Mouse (Mus musculus): ENCODE measurements around the gene Rabif. TPM values are rescaled to one million over a fixed set of nuclear protein-coding genes. Genes with fewer than 3 reads are reported as not detected.
"Not testable (repeated sequence)": the region's sequence is repeated elsewhere in the genome, so short reads cannot be mapped to it uniquely, and the experiment has no call there.

Gene Rabif
- 24.8 and 25.0 TPM in 2 replicates for polyA plus RNA-seq (2012; rRNA removed)

- Histone ChIP-seq H3K27ac (ENCODE audit: control insufficient read depth, insufficient read depth, low read length) (peak within 1 kb of the TSS; percentile 63), H3K4me3 (ENCODE audit: control insufficient read depth, insufficient read depth, low read length) (peak within 1 kb of the TSS; percentile 68), H3K27me3 (ENCODE audit: control insufficient read depth, insufficient read depth, low read length) (no peaks in the 10 kb centered on the region), H3K36me3 (ENCODE audit: control insufficient read depth, insufficient read depth, low read length) (no peaks in the 10 kb centered on the region), H3K4me1 (replicated peaks; ENCODE audit: control insufficient read depth, insufficient read depth, low read length) (peaks cover 4% of the 10 kb centered on the region)
- under 1% methylated on average over 58 of the region's 58 CpGs for WGBS
- peak; percentile 99 for DNase-seq
- peak; percentile 88 for TF ChIP-seq POLR2A (IDR thresholded peaks at IDR 0.05; ENCODE audit: control insufficient read depth, extremely low read depth, insufficient read depth, low read length, poor library complexity)
- peak; percentile 38; the same call in 1 of the 2 replicates for TF ChIP-seq CTCF (IDR thresholded peaks at IDR 0.05; ENCODE audit: borderline replicate concordance, control insufficient read depth, extremely low read depth, insufficient read depth, low read length, poor library complexity)
These were observed at the start of gene Rabif for GRCm38 (mm10) chr1:134494428-134495215. Rabif (plus strand) TSS chr1:134494648.

DNA sequence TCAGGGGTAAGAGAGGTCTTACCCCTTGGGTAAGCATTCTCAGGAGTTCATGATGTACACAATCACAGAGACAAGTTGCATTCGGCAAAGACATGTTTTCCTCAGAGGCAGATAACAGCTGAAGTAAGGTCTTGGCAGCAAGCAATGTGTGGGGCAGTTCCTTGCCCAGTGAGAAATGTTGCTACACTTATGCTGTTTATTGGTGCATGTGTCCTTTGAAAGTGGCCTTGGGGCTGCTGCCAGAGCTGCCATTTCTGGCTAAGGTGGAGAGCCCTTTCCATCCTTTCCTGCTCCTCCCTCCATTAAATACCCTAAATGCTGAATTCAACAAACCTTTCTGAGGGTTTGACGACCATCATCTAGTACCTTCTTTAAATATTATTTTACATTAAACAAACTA lies 49.0 kb upstream of the Rabif start:
- 95% methylated on average over 2 of the region's 2 CpGs for WGBS

GRCm38 (mm10) chr1:134448537-134448936 lies 45.9 kb upstream of the Rabif start:
- not testable (repeated sequence) for DNase-seq; H3K36me3 ChIP-seq (ENCODE audit: control insufficient read depth, insufficient read depth, low read length); H3K27me3 ChIP-seq (ENCODE audit: control insufficient read depth, insufficient read depth, low read length); H3K4me3 ChIP-seq (ENCODE audit: control insufficient read depth, insufficient read depth, low read length); H3K4me1 ChIP-seq (replicated peaks; ENCODE audit: control insufficient read depth, insufficient read depth, low read length); H3K27ac ChIP-seq (ENCODE audit: control insufficient read depth, insufficient read depth, low read length)
- 82% methylated on average over 3 of the region's 3 CpGs for WGBS

More for the DNA sequence above, 49.0 kb upstream of the Rabif start:
- no peak overlapping the region for H3K4me3 ChIP-seq (ENCODE audit: control insufficient read depth, insufficient read depth, low read length)
- no peak for DNase-seq
- TF ChIP-seq CTCF (IDR thresholded peaks at IDR 0.05; ENCODE audit: borderline replicate concordance, control insufficient read depth, extremely low read depth, insufficient read depth, low read length, poor library complexity): no peak
- TF ChIP-seq POLR2A (IDR thresholded peaks at IDR 0.05; ENCODE audit: control insufficient read depth, extremely low read depth, insufficient read depth, low read length, poor library complexity): no peak
- no peaks in the 10 kb centered on the region for H3K4me1 ChIP-seq (replicated peaks; ENCODE audit: control insufficient read depth, insufficient read depth, low read length)
- no peaks in the 10 kb centered on the region for H3K27me3 ChIP-seq (ENCODE audit: control insufficient read depth, insufficient read depth, low read length)
- H3K27ac ChIP-seq (ENCODE audit: control insufficient read depth, insufficient read depth, low read length): no peak overlapping the region
- no peaks in the 10 kb centered on the region for H3K36me3 ChIP-seq (ENCODE audit: control insufficient read depth, insufficient read depth, low read length)

DNA sequence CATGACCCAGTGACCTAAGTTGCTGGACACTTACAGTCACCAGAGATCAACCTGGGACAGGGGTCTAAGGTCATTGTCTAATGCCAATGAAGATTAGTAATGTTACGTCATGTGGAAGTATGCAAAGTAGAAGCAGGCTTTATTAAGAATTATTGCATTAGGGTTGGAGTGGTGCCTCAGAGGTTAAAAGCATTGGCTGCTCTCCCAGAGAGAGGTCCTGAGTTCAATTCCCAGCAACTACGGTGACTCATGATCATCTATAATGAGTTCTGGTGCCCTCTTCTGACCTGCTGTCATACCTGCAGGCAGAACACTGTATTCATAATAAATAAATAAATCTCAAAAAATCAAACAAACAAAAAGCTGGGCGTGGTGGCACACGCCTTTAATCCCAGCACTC lies 44.2 kb upstream of the Rabif start:
- H3K36me3 ChIP-seq (ENCODE audit: control insufficient read depth, insufficient read depth, low read length): no peaks in the 10 kb centered on the region
- TF ChIP-seq CTCF (IDR thresholded peaks at IDR 0.05; ENCODE audit: borderline replicate concordance, control insufficient read depth, extremely low read depth, insufficient read depth, low read length, poor library complexity) (no peak), POLR2A (IDR thresholded peaks at IDR 0.05; ENCODE audit: control insufficient read depth, extremely low read depth, insufficient read depth, low read length, poor library complexity) (no peak)
- H3K27ac ChIP-seq (ENCODE audit: control insufficient read depth, insufficient read depth, low read length): no peak overlapping the region
- DNase-seq: no peak
- 94% methylated on average over 4 of the region's 4 CpGs for WGBS
- no peak overlapping the region for H3K4me3 ChIP-seq (ENCODE audit: control insufficient read depth, insufficient read depth, low read length)
- H3K27me3 ChIP-seq (ENCODE audit: control insufficient read depth, insufficient read depth, low read length): no peaks in the 10 kb centered on the region
- H3K4me1 ChIP-seq (replicated peaks; ENCODE audit: control insufficient read depth, insufficient read depth, low read length): peaks cover 4% of the 10 kb centered on the region; the same call in 1 of the 2 replicates

- peaks cover 4% of the 10 kb centered on the region; the same call in 1 of the 2 replicates for H3K4me1 ChIP-seq (replicated peaks; ENCODE audit: control insufficient read depth, insufficient read depth, low read length)
- H3K4me3 ChIP-seq (ENCODE audit: control insufficient read depth, insufficient read depth, low read length): no peak overlapping the region
- H3K36me3 ChIP-seq (ENCODE audit: control insufficient read depth, insufficient read depth, low read length): no peaks in the 10 kb centered on the region
- DNase-seq: peak; percentile 67
- no peak overlapping the region for H3K27ac ChIP-seq (ENCODE audit: control insufficient read depth, insufficient read depth, low read length)
- TF ChIP-seq POLR2A (IDR thresholded peaks at IDR 0.05; ENCODE audit: control insufficient read depth, extremely low read depth, insufficient read depth, low read length, poor library complexity): no peak
- no peak for TF ChIP-seq CTCF (IDR thresholded peaks at IDR 0.05; ENCODE audit: borderline replicate concordance, control insufficient read depth, extremely low read depth, insufficient read depth, low read length, poor library complexity)
- H3K27me3 ChIP-seq (ENCODE audit: control insufficient read depth, insufficient read depth, low read length): no peaks in the 10 kb centered on the region
- WGBS: 30% methylated on average over 3 of the region's 3 CpGs
These were observed 43.5 kb upstream of the Rabif start for GRCm38 (mm10) chr1:134450986-134451385.

DNA sequence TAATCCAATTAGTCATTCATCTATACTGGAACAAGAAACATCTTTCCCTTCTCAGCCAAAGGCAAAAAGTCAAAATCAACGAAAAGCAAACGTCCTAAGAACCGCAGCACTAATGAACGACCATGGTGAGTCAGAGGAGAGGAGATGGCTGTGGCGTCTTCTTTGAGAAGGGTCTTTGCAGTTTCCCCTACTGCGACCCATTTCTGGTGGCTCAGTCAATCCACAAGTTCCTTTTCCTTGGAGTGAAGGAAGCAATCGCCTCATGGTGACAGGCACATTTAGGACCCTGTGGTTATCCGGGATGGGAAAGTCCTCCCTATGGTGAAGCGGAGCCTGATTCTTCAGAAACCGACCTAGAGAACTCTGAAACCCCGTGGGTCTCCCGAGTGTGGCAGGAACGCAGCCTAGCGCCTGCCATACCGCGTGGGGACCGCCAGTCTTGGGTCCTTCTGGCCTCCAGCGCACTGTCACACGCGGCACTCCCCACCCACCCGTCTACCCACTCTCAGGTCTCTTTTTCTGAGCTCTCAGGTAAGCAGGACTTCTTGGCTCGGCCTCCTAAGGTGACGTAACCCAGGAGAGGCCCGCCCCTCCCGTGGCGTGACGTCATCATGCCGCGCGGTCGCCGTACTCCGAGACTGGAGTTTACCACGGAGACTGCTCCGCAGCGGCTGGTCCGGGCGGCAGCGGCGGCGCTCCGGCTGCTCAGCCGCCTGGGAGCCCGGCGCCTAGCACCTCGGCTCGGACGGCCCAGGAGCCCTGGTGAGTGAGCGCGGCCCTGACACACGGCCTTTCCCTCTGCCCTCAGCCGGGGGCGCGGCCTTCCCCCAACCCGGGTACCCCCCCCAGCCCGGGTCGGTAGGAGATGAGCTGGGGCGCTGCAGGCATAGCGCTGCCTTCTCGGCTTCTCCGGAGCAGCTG lies 39.3 kb upstream of the Rabif start, which contains the start of gene Klhl12:
Gene Klhl12, plus strand, starts transcription at position 628 of the 921 bp plus-strand sequence.
- Histone ChIP-seq H3K4me1 (replicated peaks; ENCODE audit: control insufficient read depth, insufficient read depth, low read length) (peaks cover 4% of the 10 kb centered on the region; the same call in 1 of the 2 replicates), H3K4me3 (ENCODE audit: control insufficient read depth, insufficient read depth, low read length) (peak within 1 kb of the TSS; percentile 85), H3K36me3 (ENCODE audit: control insufficient read depth, insufficient read depth, low read length) (0 out of 2 replicates have a peak, but pooled peaks cover 3% of the 10 kb centered on the region), H3K27me3 (ENCODE audit: control insufficient read depth, insufficient read depth, low read length) (no peaks in the 10 kb centered on the region), H3K27ac (ENCODE audit: control insufficient read depth, insufficient read depth, low read length) (no peak within 1 kb of the TSS)
- DNase-seq: peak; percentile 98
- under 1% methylated on average over 61 of the region's 61 CpGs for WGBS
- TF ChIP-seq CTCF (IDR thresholded peaks at IDR 0.05; ENCODE audit: borderline replicate concordance, control insufficient read depth, extremely low read depth, insufficient read depth, low read length, poor library complexity): peak; percentile 58; the same call in 1 of the 2 replicates
- peak; percentile 83 for TF ChIP-seq POLR2A (IDR thresholded peaks at IDR 0.05; ENCODE audit: control insufficient read depth, extremely low read depth, insufficient read depth, low read length, poor library complexity)
